Mouse (Mus musculus): ENCODE data around the gene Gm45837.

GRCm38 (mm10) chr7:101391909-101392479 is 18.7 kb upstream of the Gm45837 start:
- TF ChIP-seq EP300 (IDR thresholded peaks at IDR 0.05; ENCODE audit: low read depth in 1 of 2, low read length in 2 of 2) (no peak), POLR2A (IDR thresholded peaks at IDR 0.05; ENCODE audit: control insufficient read depth in 1 of 2, insufficient read depth in 1 of 2, low read depth in 1 of 2, low read length in 2 of 2, poor library complexity in 1 of 2) (no peak)

Data from MEL (cell line).